Mouse (Mus musculus) kidney, adult 10 weeks (tissue): Measurements from ENCODE around the gene Marveld1. TPM values are rescaled to one million over a fixed set of nuclear protein-coding genes. Genes with fewer than 3 reads are reported as not detected.

Source experiments
- polyA plus RNA-seq: library from polyadenylated mRNA; stranded (reverse); fragments of 350-450 nt; fragmentation: Illumina TruSeq; extraction: RNeasy Lipid Tissue Mini Kit (QIAGEN cat#74804); gene quantifications from one replicate; pipeline ENCODE4 v1.2.3, GENCODE M21; 2014; ENCODE audit warnings: low read depth, low replicate concordance

The Marveld1 gene
- polyA plus RNA-seq = 7.7 TPM

GRCm38 (mm10) chr19:42147170-42147768 lies at the start of gene Marveld1:
Gene Marveld1, plus strand, starts transcription at chr19:42147400.

GRCm38 (mm10) chr19:42128787-42129508 lies 18.3 kb upstream of the Marveld1 start, which contains the start of gene Avpi1:
Gene Avpi1, minus strand, starts transcription at chr19:42129059.

GRCm38 (mm10) chr19:42163764-42164163 lies 16.6 kb downstream of the Marveld1 start, which contains the start of gene Zfyve27:
Gene Zfyve27, plus strand, starts transcription at chr19:42163951.

Other genes starting within 250 kb of the Marveld1 start
- gene Pgam1, start 235.5 kb upstream of the Marveld1 start, polyA plus RNA-seq = 398 TPM
- 21.0 TPM for gene Exosc1, start 214.0 kb upstream of the Marveld1 start, polyA plus RNA-seq
- gene Zdhhc16, start 213.9 kb upstream of the Marveld1 start, polyA plus RNA-seq = 27.7 TPM
- gene Mms19, start 166.2 kb upstream of the Marveld1 start, polyA plus RNA-seq = 8.0 TPM
- not detected for gene Ubtd1, start 165.6 kb upstream of the Marveld1 start, polyA plus RNA-seq
- not detected for gene Ankrd2, start 111.4 kb upstream of the Marveld1 start, polyA plus RNA-seq
- gene Hoga1, start 101.8 kb upstream of the Marveld1 start, polyA plus RNA-seq = 61.7 TPM
- not detected for gene 4933411K16Rik, start 95.2 kb upstream of the Marveld1 start, polyA plus RNA-seq
- gene Morn4, start 61.0 kb upstream of the Marveld1 start, polyA plus RNA-seq = 1.1 TPM
- gene Pi4k2a, start 56.9 kb upstream of the Marveld1 start, polyA plus RNA-seq = 8.7 TPM
- 1.2 TPM for gene Avpi1, start 18.3 kb upstream of the Marveld1 start, polyA plus RNA-seq
- gene Zfyve27, start 16.6 kb downstream of the Marveld1 start, polyA plus RNA-seq = 3.9 TPM
- gene Sfrp5, start 54.9 kb downstream of the Marveld1 start, polyA plus RNA-seq = not detected
- gene Golga7b, start 100.2 kb downstream of the Marveld1 start, polyA plus RNA-seq = not detected